Mouse (Mus musculus) forebrain, embryonic 15.5 days (tissue): ENCODE results near the gene Psmd13. TPM values are rescaled to one million over a fixed set of nuclear protein-coding genes. Genes with fewer than 3 reads are reported as not detected.

Experiments used
- ATAC-seq: fragments of 200-750 bp; cut with Nextera tagmentation; replicated peaks from 2 replicates; pipeline ENCODE4 v1.8.0; 2017; ENCODE audit warnings: mild to moderate bottlenecking, moderate TSS enrichment, moderate library complexity
- H3K27ac ChIP-seq: fragments of 300-500 bp; sonication (generic); replicated peaks from 2 replicates; pipeline ENCODE4 v1.5.1; 2015; ENCODE audit warnings: mild to moderate bottlenecking, inconsistent platforms
- H3K27me3 ChIP-seq: fragments of 300-500 bp; sonication (generic); 2 replicates; pipeline ENCODE4 v1.6.1; 2015; ENCODE audit warnings: inconsistent platforms
- H3K36me3 ChIP-seq: fragments of 300-500 bp; sonication (generic); 2 replicates; pipeline ENCODE4 v1.6.1; 2015; ENCODE audit warnings: mild to moderate bottlenecking, inconsistent platforms
- H3K4me1 ChIP-seq: fragments of 300-500 bp; sonication (generic); 2 replicates; pipeline ENCODE4 v1.6.1; 2015; ENCODE audit warnings: inconsistent platforms
- H3K4me2 ChIP-seq: fragments of 300-500 bp; sonication (generic); replicated peaks from 2 replicates; pipeline ENCODE4 v1.6.1; 2015; ENCODE audit warnings: mild to moderate bottlenecking, inconsistent platforms
- H3K4me3 ChIP-seq: fragments of 300-500 bp; sonication (generic); 2 replicates; pipeline ENCODE4 v1.5.1; 2015; ENCODE audit warnings: mild to moderate bottlenecking, inconsistent platforms
- H3K9ac ChIP-seq: fragments of 300-500 bp; sonication (generic); replicated peaks from 2 replicates; pipeline ENCODE4 v1.6.1; 2015; ENCODE audit warnings: mild to moderate bottlenecking, inconsistent platforms
- H3K9me3 ChIP-seq: fragments of 300-500 bp; sonication (generic); 2 replicates; pipeline ENCODE4 v1.6.1; 2016; ENCODE audit warnings: inconsistent platforms
- WGBS: fragments of 180-500 bp; shearing (Covaris S2); methylation state at CpG from one replicate; pipeline ENCODE4 v1.1.7; 2015; ENCODE audit warnings: mixed read lengths; 5-methylcytosine and 5-hydroxymethylcytosine counted together
- polyA plus RNA-seq: library from polyadenylated mRNA; unstranded; fragments of >200 nt; fragmentation: Nextera tagmentation; extraction: Ambion mirVana; gene quantifications from 2 replicates; pipeline ENCODE4 v1.2.1, GENCODE M21; 2015

The Psmd13 gene
- polyA plus RNA-seq, 1 experiment from 2014 or later: 283 TPM

GRCm38 (mm10) chr7:140914031-140914690 lies 32.4 kb downstream of the Psmd13 start:
- H3K36me3 ChIP-seq: no peaks in the 10 kb centered on the region
- no peaks in the 10 kb centered on the region for H3K4me1 ChIP-seq
- no peak overlapping the region for H3K4me3 ChIP-seq
- no peaks in the 10 kb centered on the region for H3K9me3 ChIP-seq
- H3K4me2 ChIP-seq: no peak overlapping the region
- 83% methylated on average over 8 of the region's 8 CpGs for WGBS
- no peak for ATAC-seq
- H3K9ac ChIP-seq: no peak overlapping the region
- H3K27ac ChIP-seq: no peak overlapping the region
- peaks cover 6% of the 10 kb centered on the region; the same call in 1 of the 2 replicates for H3K27me3 ChIP-seq

GRCm38 (mm10) chr7:140919911-140920310 lies 38.1 kb downstream of the Psmd13 start:
- Histone ChIP-seq H3K4me2 (no peak overlapping the region), H3K36me3 (no peaks in the 10 kb centered on the region), H3K4me1 (peaks cover 18% of the 10 kb centered on the region), H3K9ac (no peak overlapping the region), H3K9me3 (no peaks in the 10 kb centered on the region), H3K4me3 (no peak overlapping the region), H3K27me3 (peaks cover 64% of the 10 kb centered on the region), H3K27ac (no peak overlapping the region)
- ATAC-seq: no peak
- 80% methylated on average over 4 of the region's 4 CpGs for WGBS

GRCm38 (mm10) chr7:140920418-140921029 lies 38.8 kb downstream of the Psmd13 start, which contains the start of gene Nlrp6:
TSS of gene Nlrp6 (plus strand) at chr7:140920902.
- Histone ChIP-seq H3K36me3 (no peaks in the 10 kb centered on the region), H3K27ac (no peak within 1 kb of the TSS), H3K9me3 (no peaks in the 10 kb centered on the region), H3K4me3 (no peak within 1 kb of the TSS), H3K27me3 (peaks cover 67% of the 10 kb centered on the region), H3K4me1 (peaks cover 18% of the 10 kb centered on the region), H3K9ac (no peak within 1 kb of the TSS), H3K4me2 (peak within 1 kb of the TSS; percentile 84; the same call in 1 of the 2 replicates)
- ATAC-seq: no peak
- WGBS: 81% methylated on average over 8 of the region's 8 CpGs

GRCm38 (mm10) chr7:140921225-140921975 lies 39.6 kb downstream of the Psmd13 start:
- H3K27ac ChIP-seq: no peak overlapping the region
- peaks cover 18% of the 10 kb centered on the region for H3K4me1 ChIP-seq
- H3K4me2 ChIP-seq: peak overlapping the region; percentile 84
- H3K4me3 ChIP-seq: no peak overlapping the region
- no peak overlapping the region for H3K9ac ChIP-seq
- WGBS: 30% methylated on average over 22 of the region's 22 CpGs
- peaks cover 67% of the 10 kb centered on the region for H3K27me3 ChIP-seq
- no peak for ATAC-seq
- H3K36me3 ChIP-seq: no peaks in the 10 kb centered on the region
- H3K9me3 ChIP-seq: no peaks in the 10 kb centered on the region

- H3K4me1 ChIP-seq: peaks cover 18% of the 10 kb centered on the region
- H3K4me3 ChIP-seq: peak overlapping the region; percentile 44
- no peaks in the 10 kb centered on the region for H3K9me3 ChIP-seq
- H3K27ac ChIP-seq: no peak overlapping the region
- H3K9ac ChIP-seq: peak overlapping the region; percentile 32
- under 1% methylated on average over 49 of the region's 49 CpGs for WGBS
- ATAC-seq: peak; percentile 41; the same call in 1 of the 2 replicates
- H3K27me3 ChIP-seq: peaks cover 64% of the 10 kb centered on the region
- peak overlapping the region; percentile 84 for H3K4me2 ChIP-seq
- H3K36me3 ChIP-seq: no peaks in the 10 kb centered on the region
Observed at GRCm38 (mm10) chr7:140922398-140923069, 40.8 kb downstream of the Psmd13 start.

- no peak overlapping the region for H3K27ac ChIP-seq
- H3K4me3 ChIP-seq: peak overlapping the region; percentile 44
- H3K36me3 ChIP-seq: no peaks in the 10 kb centered on the region
- peak overlapping the region; percentile 32 for H3K9ac ChIP-seq
- 16% methylated on average over 30 of the region's 30 CpGs for WGBS
- peak overlapping the region; percentile 84 for H3K4me2 ChIP-seq
- peaks cover 18% of the 10 kb centered on the region for H3K4me1 ChIP-seq
- peaks cover 64% of the 10 kb centered on the region for H3K27me3 ChIP-seq
- no peaks in the 10 kb centered on the region for H3K9me3 ChIP-seq
- no peak for ATAC-seq
Observed at GRCm38 (mm10) chr7:140923070-140923775, 41.5 kb downstream of the Psmd13 start.

GRCm38 (mm10) chr7:140927181-140927580 lies 45.4 kb downstream of the Psmd13 start:
- H3K27ac ChIP-seq: no peak overlapping the region
- H3K27me3 ChIP-seq: peaks cover 30% of the 10 kb centered on the region
- no peak overlapping the region for H3K4me3 ChIP-seq
- WGBS: 93% methylated on average over 6 of the region's 6 CpGs
- ATAC-seq: no peak
- H3K9me3 ChIP-seq: no peaks in the 10 kb centered on the region
- H3K4me1 ChIP-seq: peaks cover 15% of the 10 kb centered on the region
- no peaks in the 10 kb centered on the region for H3K36me3 ChIP-seq
- no peak overlapping the region for H3K4me2 ChIP-seq
- no peak overlapping the region for H3K9ac ChIP-seq

- Histone ChIP-seq H3K27me3 (no peaks in the 10 kb centered on the region), H3K36me3 (no peaks in the 10 kb centered on the region), H3K27ac (no peak overlapping the region), H3K9me3 (no peaks in the 10 kb centered on the region), H3K4me3 (no peak overlapping the region), H3K4me2 (no peak overlapping the region), H3K4me1 (peaks cover 13% of the 10 kb centered on the region), H3K9ac (no peak overlapping the region)
- WGBS: 44% methylated on average over 3 of the region's 3 CpGs
- ATAC-seq: no peak
Observed at GRCm38 (mm10) chr7:140938436-140938835, 56.7 kb downstream of the Psmd13 start.

GRCm38 (mm10) chr7:140938896-140939295 lies 57.1 kb downstream of the Psmd13 start:
- WGBS: 28% methylated on average over 2 of the region's 2 CpGs
- no peak for ATAC-seq
- no peaks in the 10 kb centered on the region for H3K9me3 ChIP-seq
- H3K27ac ChIP-seq: no peak overlapping the region
- H3K4me1 ChIP-seq: peaks cover 13% of the 10 kb centered on the region
- no peak overlapping the region for H3K9ac ChIP-seq
- H3K4me2 ChIP-seq: no peak overlapping the region
- H3K27me3 ChIP-seq: no peaks in the 10 kb centered on the region
- no peak overlapping the region for H3K4me3 ChIP-seq
- H3K36me3 ChIP-seq: no peaks in the 10 kb centered on the region

- H3K4me1 ChIP-seq: peaks cover 13% of the 10 kb centered on the region
- H3K4me3 ChIP-seq: no peak overlapping the region
- ATAC-seq: no peak
- H3K4me2 ChIP-seq: no peak overlapping the region
- H3K9me3 ChIP-seq: no peaks in the 10 kb centered on the region
- WGBS: 11% methylated on average over 8 of the region's 8 CpGs
- no peak overlapping the region for H3K27ac ChIP-seq
- H3K36me3 ChIP-seq: no peaks in the 10 kb centered on the region
- H3K27me3 ChIP-seq: no peaks in the 10 kb centered on the region
- H3K9ac ChIP-seq: no peak overlapping the region
Observed at GRCm38 (mm10) chr7:140939669-140940171, 58.0 kb downstream of the Psmd13 start.
